Mouse (Mus musculus): ENCODE results near the gene Armh1.
"Not testable (repeated sequence)": the region's sequence is repeated elsewhere in the genome, so short reads cannot be mapped to it uniquely, and the experiment has no call there.

Armh1 gene

GRCm38 (mm10) chr4:117267831-117268437 lies 16.0 kb upstream of the Armh1 start:
- DNase-seq (ENCODE audit: low spot score) = no peak

- peak; percentile 92 for DNase-seq (ENCODE audit: low spot score)
These were observed 15.4 kb upstream of the Armh1 start for GRCm38 (mm10) chr4:117267284-117267683.

- DNase-seq (ENCODE audit: low spot score) = no peak
These were observed 11.1 kb upstream of the Armh1 start for GRCm38 (mm10) chr4:117262987-117263386.

- DNase-seq (ENCODE audit: low spot score) = no peak
These were observed 10.4 kb upstream of the Armh1 start for GRCm38 (mm10) chr4:117262101-117262913.

- DNase-seq (ENCODE audit: low spot score) = no peak
These were observed 9.3 kb upstream of the Armh1 start for GRCm38 (mm10) chr4:117261222-117261621.

- DNase-seq (ENCODE audit: low spot score) = not testable (repeated sequence)
These were observed 8.0 kb upstream of the Armh1 start for GRCm38 (mm10) chr4:117259909-117260308.

GRCm38 (mm10) chr4:117254672-117255071 lies 2.7 kb upstream of the Armh1 start:
- DNase-seq (ENCODE audit: low spot score) = no peak

DNA sequence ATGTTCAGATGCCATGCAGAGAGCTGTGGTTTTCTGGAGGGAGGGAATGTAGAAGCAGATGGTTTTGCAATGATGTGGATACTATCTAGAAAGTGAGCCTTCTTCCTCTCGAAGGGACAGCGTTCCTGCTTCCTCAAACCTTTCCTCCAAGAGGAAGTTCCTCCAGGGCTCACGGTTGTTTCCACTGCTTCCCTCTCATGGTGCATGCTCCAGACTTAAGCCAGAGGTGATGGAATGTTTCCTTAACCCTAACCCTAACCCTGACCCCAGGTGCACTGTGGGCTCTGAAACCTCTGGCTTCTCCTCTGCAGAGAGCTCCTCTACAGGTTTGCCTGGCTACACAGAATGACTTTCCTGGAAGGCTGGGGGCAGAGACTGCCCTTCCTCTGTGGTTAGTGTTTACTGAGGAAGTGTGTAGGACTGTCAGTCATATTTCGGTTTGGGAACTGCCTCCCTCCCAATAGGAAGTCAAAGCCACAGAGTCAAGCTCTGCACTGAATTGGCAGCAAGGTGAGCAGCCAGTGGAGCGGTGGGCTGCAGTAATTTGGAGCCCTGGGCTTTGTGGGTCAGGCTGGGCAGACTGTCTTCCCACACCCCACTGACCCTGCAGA lies 2.2 kb upstream of the Armh1 start:
- no peak for DNase-seq (ENCODE audit: low spot score)

- DNase-seq (ENCODE audit: low spot score) = no peak
These were observed 1.5 kb upstream of the Armh1 start for GRCm38 (mm10) chr4:117253218-117254016.

- no peak for DNase-seq (ENCODE audit: low spot score)
These were observed 830 bp upstream of the Armh1 start for GRCm38 (mm10) chr4:117252755-117253154.

GRCm38 (mm10) chr4:117252351-117252750 lies 426 bp upstream of the Armh1 start:
- no peak for DNase-seq (ENCODE audit: low spot score)

DNA sequence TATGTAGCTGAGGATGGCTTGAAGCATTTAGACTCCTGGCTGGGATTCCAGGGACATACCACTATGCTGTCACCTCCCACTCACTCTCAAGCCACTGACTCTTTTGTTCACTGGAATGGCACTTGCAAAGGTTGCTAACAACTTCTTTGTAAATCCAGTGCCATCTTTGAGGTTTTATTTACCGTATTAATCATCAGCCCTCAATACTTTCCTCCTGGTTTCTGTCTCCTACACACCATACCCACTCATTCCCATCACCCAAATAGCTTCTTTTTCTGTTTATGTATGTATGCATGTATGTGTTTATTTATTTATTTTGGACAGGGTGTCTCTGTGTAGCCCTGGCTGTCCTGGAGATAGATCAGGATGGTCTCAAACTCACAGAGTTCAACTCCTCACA lies 943 bp downstream of the Armh1 start:
- no peak for DNase-seq (ENCODE audit: low spot score)

GRCm38 (mm10) chr4:117240867-117241266 lies 11.1 kb downstream of the Armh1 start:
- no peak for DNase-seq (ENCODE audit: low spot score)

- DNase-seq (ENCODE audit: low spot score) = no peak
These were observed 12.8 kb downstream of the Armh1 start for GRCm38 (mm10) chr4:117239153-117239552.

DNA sequence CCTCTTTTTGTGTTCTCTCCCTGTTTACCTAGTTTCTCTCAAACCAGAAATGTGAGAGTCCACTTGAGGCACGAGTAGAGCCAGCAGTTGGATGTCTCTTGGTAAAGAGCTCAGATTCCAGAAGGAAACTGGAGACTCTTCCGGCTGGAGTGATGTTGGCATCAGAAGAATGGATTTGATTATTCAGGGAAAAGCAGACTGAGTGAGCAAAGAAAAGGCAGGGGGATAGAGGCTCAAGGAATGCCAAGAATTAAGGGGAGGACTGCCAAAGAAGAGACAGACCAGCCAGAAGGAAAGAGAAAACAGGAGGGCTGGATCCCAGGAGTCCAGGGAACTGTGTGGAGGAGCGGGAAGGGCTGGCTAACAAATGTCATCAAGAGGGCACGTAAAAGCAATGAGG lies 16.1 kb downstream of the Armh1 start:
- DNase-seq (ENCODE audit: low spot score) = no peak

DNA sequence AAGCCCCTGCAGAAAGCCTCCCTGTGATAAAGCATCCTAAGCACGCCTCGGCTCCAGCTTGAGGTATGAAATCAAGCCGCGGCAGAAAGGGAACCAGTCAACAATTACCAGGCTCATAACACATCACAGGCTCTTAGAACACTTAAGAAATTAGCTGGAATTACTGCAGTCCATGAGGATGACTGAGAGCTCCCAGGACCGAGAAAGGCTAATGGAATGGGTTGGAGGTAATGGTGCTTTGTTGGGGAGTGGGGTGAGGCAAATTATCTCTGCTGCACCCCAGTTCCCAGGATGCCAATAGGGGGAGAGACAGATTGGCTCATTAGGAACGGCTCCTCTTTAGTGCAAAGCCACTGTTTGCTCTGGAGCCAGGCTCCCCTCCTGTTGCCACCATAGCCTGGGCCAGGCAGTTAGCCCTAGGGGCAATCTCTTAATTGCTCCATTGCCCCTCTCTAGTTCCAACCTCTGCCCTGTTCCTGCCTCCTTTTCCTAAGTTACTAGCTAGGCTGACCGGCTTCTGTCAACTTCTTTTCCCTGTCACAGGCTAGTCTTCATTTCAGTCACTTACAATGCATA lies 17.7 kb downstream of the Armh1 start:
- DNase-seq (ENCODE audit: low spot score) = no peak

DNA sequence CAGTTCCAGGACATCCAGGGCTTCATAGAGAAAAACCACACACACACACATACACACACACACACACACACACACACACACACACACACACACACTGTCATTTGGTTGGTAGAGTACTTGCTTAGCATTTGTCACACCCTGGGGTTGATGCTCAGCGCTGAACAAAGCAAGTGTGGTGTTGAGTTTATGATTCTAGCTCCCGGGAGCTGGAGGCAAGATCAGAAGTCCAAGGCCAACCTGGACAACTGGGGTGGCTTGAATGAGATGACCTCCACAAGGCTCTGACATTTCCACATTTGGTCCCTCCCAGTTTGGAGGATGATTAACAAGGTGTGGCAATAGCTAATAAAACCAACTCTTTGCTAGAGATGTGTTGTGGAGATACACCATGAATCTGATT lies 20.7 kb downstream of the Armh1 start:
- no peak for DNase-seq (ENCODE audit: low spot score)

- peak; percentile 36 for DNase-seq (ENCODE audit: low spot score)
These were observed 21.6 kb downstream of the Armh1 start for GRCm38 (mm10) chr4:117230331-117230730.

DNA sequence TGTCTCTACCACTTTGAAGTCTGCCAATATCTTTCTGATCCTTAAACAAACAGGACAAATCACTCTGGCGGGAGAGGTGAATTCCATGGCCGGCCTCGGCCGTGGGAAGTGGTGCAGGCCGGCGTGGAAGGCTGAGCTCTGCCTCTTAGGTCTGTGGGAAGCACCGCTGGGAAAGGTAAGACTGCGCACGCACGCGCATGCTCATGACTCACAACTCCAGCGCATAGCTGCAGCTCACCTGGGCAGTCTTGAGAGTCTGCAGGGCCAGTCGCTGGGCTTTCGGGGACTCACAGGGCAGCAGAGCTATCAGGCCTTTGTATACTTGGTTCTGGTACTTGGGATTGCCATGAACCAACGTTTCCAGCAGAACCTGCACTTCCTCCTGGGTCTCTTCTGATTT lies 22.3 kb downstream of the Armh1 start:
- no peak for DNase-seq (ENCODE audit: low spot score)

GRCm38 (mm10) chr4:117225250-117225649 lies 26.7 kb downstream of the Armh1 start:
- no peak for DNase-seq (ENCODE audit: low spot score)

- DNase-seq (ENCODE audit: low spot score) = no peak
These were observed 27.8 kb downstream of the Armh1 start for GRCm38 (mm10) chr4:117224122-117224521.

DNA sequence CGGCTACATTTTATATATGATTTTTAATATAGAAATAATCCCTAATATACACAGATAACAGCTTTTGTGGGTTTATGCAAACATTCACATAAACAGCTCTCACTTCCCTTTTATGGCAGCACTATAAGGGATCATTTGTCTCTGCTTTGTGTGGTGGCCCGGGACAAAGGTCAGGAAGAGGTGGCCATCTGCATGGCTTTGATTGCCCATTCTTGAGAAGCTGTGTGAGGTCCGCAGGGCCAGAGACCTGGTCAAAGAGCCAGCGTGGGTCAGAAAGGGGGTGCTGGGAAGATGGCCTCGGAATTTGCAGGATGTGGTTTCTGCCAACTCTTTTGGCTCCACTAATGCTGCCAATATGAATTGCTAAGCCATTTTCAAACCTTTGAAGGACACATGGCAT lies 28.9 kb downstream of the Armh1 start:
- DNase-seq (ENCODE audit: low spot score) = no peak

Measured in embryo, embryonic 10.5 days (tissue).